Mouse (Mus musculus) midbrain, postnatal 0 days (tissue): ENCODE measurements around the gene Slc39a2. TPM values are rescaled to one million over a fixed set of nuclear protein-coding genes. Genes with fewer than 3 reads are reported as not detected.

Source experiments
- ATAC-seq: fragments of 200-750 bp; cut with Nextera tagmentation; 2 replicates; pipeline ENCODE4 v1.8.0; 2017; ENCODE audit warnings: moderate number of reproducible peaks, mild to moderate bottlenecking, moderate TSS enrichment, moderate library complexity; ENCODE audit not compliant: low FRiP score
- DNase-seq: peaks from one replicate; pipeline ENCODE4 v3.0.0-alpha.2; 2015; ENCODE audit warnings: low spot score
- H3K27ac ChIP-seq: fragments of 300-500 bp; sonication (generic); 2 replicates; pipeline ENCODE4 v1.5.1; 2014; ENCODE audit warnings: low read depth, mild to moderate bottlenecking, low read length, mixed read lengths
- H3K27me3 ChIP-seq: fragments of 300-500 bp; sonication (generic); 2 replicates; pipeline ENCODE4 v1.6.1; 2014; ENCODE audit warnings: low read length, control low read depth, mixed read lengths; ENCODE audit not compliant: insufficient read depth
- H3K36me3 ChIP-seq: fragments of 300-500 bp; sonication (generic); 2 replicates; pipeline ENCODE4 v1.6.1; 2014; ENCODE audit warnings: low read length, control low read depth, mixed read lengths; ENCODE audit not compliant: insufficient read depth
- H3K4me1 ChIP-seq: fragments of 300-500 bp; sonication (generic); 2 replicates; pipeline ENCODE4 v1.6.1; 2014; ENCODE audit warnings: mild to moderate bottlenecking, control low read depth, antibody characterized with exemption, low read length, mixed read lengths; ENCODE audit not compliant: insufficient read depth
- H3K4me2 ChIP-seq: fragments of 300-500 bp; sonication (generic); 2 replicates; pipeline ENCODE4 v1.6.1; 2014; ENCODE audit warnings: low read depth, mild to moderate bottlenecking, low read length, mixed read lengths; ENCODE audit not compliant: poor library complexity, severe bottlenecking
- H3K4me3 ChIP-seq: fragments of 300-500 bp; sonication (generic); 2 replicates; pipeline ENCODE4 v1.5.1; 2014; ENCODE audit warnings: low read depth, mild to moderate bottlenecking, low read length, moderate library complexity
- H3K9ac ChIP-seq: fragments of 300-500 bp; sonication (generic); replicated peaks from 2 replicates; pipeline ENCODE4 v1.6.1; 2014; ENCODE audit warnings: mild to moderate bottlenecking, low read length, moderate library complexity, mixed read lengths; ENCODE audit not compliant: poor library complexity, severe bottlenecking
- H3K9me3 ChIP-seq: fragments of 300-500 bp; sonication (generic); 2 replicates; pipeline ENCODE4 v1.6.1; 2016; ENCODE audit warnings: low read length, control low read depth
- CTCF ChIP-seq: IDR thresholded peaks from 2 replicates; pipeline ENCODE4 v1.5.1; 2016; ENCODE audit warnings: antibody characterized with exemption, mild to moderate bottlenecking
- WGBS: fragments of 180-500 bp; shearing (Covaris S2); extraction: QIAGEN DNeasy Blood & Tissue Kit; methylation state at CpG from one replicate; pipeline ENCODE4 v1.1.7; 2014; 5-methylcytosine and 5-hydroxymethylcytosine counted together
- polyA plus RNA-seq: library from polyadenylated mRNA; unstranded; fragments of >200 nt; fragmentation: Nextera tagmentation; extraction: Ambion mirVana; gene quantifications from 2 replicates; pipeline ENCODE4 v1.2.1, GENCODE M21; 2015
- total RNA-seq: library from RNA; depleted of rRNA; stranded (reverse); fragments of >200 nt; gene quantifications from 2 replicates; pipeline ENCODE4 v1.2.3, GENCODE M21; 2014

The Slc39a2 gene
- total and polyA plus RNA-seq, 2 experiments from 2014 or later: 0.84 to 2.7 TPM

DNA sequence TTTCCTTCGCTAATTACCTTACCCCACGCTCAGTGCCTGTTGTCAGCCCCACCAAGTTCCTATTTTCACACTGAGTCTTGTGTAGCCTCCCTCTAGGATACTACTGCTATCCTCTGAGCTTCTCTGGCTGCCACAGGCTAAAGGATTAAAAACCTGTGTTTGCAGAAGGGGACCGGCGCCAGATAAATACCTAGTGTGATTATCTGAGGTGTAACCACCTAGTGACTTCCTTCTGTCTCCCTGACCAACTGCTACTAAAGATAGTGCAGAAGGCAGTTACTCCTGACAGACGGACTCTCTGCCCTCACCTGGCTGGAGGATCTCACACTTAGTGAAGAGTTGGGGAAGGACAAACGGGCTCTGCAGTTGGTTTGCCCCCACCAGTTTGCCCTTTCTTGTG, 3.3 kb downstream of the Slc39a2 start:
- Histone ChIP-seq H3K9ac (no peak overlapping the region), H3K4me3 (no peak overlapping the region), H3K27ac (no peak overlapping the region), H3K4me2 (no peak overlapping the region), H3K4me1 (no peaks in the 10 kb centered on the region), H3K27me3 (no peaks in the 10 kb centered on the region), H3K9me3 (no peaks in the 10 kb centered on the region), H3K36me3 (peaks cover 17% of the 10 kb centered on the region)
- no peak for ATAC-seq
- DNase-seq: no peak
- TF ChIP-seq CTCF: no peak
- WGBS: 88% methylated on average over 6 of the region's 6 CpGs

DNA sequence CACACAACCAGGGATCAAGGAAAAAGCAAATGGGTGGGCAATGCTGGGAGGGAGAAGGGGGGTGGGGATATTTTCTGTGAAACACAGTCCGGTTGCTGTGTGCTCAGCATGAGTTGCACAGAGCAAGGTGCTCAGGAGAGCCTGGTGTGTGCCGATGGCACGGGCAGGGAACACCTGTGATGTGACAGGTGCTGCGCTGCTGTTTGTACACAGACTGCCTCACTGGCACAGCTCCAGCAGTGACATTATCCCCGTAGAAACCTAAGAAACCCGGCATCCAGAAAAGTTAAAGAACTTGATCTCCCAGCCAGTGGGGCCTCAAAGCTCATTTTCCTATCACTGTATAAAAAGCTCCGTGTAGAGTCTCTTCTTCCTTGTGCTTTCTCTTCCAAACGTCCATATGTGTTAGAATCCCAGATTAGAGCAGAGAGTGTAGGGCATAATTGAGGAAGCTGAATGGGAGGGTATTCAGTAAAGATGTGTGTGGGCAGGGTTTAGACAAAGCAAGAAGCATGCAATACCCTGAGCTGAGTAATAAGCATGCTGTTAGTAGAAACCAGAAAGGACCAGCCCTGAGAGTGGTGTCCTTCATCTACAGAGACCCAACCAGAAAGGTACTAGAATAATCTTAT, 4.0 kb downstream of the Slc39a2 start:
- Histone ChIP-seq H3K36me3 (peaks cover 10% of the 10 kb centered on the region), H3K9me3 (no peaks in the 10 kb centered on the region), H3K27ac (no peak overlapping the region), H3K4me2 (no peak overlapping the region), H3K4me3 (no peak overlapping the region), H3K27me3 (no peaks in the 10 kb centered on the region), H3K9ac (no peak overlapping the region), H3K4me1 (no peaks in the 10 kb centered on the region)
- 75% methylated on average over 8 of the region's 8 CpGs for WGBS
- no peak for DNase-seq
- TF ChIP-seq CTCF: no peak
- ATAC-seq: no peak

DNA sequence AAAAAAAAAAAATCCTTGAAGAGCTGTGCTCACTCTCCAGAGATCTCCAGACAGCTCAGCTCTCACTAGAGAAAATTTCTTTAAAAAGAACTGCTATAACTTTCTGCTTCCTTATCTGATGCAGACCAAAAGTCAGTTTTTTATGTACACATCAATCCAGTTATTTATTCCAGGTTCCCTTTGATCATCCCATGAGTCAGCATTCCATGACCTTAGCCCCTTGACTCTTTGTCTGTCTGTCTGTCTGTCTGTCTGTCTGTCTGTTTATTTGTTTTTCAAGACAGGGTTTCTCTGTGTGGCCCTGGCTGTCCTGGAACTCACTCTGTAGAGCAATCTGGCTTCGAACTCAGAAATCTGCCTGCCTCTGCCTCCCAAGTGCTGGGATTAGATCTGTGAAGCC, 6.7 kb downstream of the Slc39a2 start:
- Histone ChIP-seq H3K4me3 (no peak overlapping the region), H3K36me3 (peaks cover 4% of the 10 kb centered on the region), H3K9ac (no peak overlapping the region), H3K9me3 (no peaks in the 10 kb centered on the region), H3K27ac (no peak overlapping the region), H3K27me3 (no peaks in the 10 kb centered on the region), H3K4me2 (no peak overlapping the region), H3K4me1 (no peaks in the 10 kb centered on the region)
- no peak for DNase-seq
- no peak for TF ChIP-seq CTCF
- 94% methylated on average over 1 of the region's 1 CpGs for WGBS
- ATAC-seq: no peak

DNA sequence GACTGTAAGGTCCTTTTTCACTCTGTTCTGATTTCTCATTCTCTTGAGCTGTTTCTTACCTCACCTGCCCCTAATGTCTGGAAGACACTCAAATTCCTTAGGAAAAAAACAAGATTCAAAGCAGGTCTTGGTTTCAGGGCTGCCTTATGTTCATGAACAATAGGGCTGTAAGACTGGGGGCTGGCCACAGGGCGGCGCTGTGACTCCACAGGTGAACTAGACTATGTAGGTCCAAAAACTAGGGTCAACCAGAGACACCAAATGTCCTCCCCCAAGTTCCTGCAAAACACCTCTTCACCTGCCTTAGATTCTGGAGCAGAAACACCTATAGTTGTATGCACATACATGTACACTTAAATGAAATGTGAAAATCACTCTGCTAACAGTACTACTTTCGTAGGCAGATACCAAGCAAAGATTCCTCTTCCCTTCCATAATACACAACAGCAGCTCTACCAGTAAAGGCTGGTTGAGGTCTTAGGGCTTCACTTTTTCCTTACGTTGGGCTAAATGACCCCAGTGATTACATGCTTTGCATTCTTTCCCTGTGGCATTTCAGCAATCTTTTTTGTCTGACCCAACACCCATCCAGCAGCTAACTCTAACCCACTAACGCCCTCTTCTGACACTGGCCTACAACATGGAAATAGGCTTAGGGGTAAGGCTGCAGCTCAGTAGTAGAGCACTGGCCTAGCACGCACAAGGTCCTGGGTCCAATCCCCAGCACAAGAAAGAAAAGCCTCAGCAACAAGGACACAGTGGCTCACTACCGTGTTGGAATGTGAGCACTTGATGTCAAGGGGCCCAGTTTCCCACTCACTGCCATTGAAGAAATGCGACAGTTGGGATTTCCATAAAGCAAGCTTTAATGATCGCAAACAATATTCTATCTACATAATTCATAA, 10.4 kb downstream of the Slc39a2 start:
- peak; percentile 85 for DNase-seq
- ATAC-seq: peak; percentile 75
- peak; percentile 94 for TF ChIP-seq CTCF
- H3K4me3 ChIP-seq: no peak overlapping the region
- no peak overlapping the region for H3K27ac ChIP-seq
- H3K36me3 ChIP-seq: peaks cover 9% of the 10 kb centered on the region
- no peaks in the 10 kb centered on the region for H3K4me1 ChIP-seq
- H3K9ac ChIP-seq: no peak overlapping the region
- no peaks in the 10 kb centered on the region for H3K27me3 ChIP-seq
- H3K9me3 ChIP-seq: no peaks in the 10 kb centered on the region
- no peak overlapping the region for H3K4me2 ChIP-seq
- 60% methylated on average over 9 of the region's 9 CpGs for WGBS

DNA sequence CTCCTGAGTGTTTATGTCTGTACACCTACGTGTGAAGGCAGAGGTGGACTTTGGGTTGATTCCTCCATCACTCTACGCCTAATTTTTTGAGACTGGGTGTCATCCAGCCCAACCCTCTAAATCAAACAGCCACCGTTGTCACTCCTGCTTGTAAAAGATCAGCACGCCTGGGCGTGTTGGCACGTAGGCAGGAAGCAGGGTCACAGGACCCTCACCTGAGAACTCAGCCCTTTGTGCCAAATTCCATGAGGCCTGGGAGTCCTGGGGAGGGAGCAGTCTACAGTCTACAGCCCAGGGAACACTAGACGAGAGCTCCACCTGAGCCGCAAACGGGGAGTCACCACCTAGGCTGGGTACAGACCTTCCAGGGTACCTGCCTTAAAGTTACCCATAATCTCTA, 11.1 kb downstream of the Slc39a2 start:
- ATAC-seq (peak; percentile 22; the same call in 1 of the 2 replicates), DNase-seq (no peak)
- no peaks in the 10 kb centered on the region for H3K9me3 ChIP-seq
- no peaks in the 10 kb centered on the region for H3K27me3 ChIP-seq
- H3K9ac ChIP-seq: no peak overlapping the region
- no peak overlapping the region for H3K4me3 ChIP-seq
- WGBS: 96% methylated on average over 9 of the region's 9 CpGs
- no peaks in the 10 kb centered on the region for H3K4me1 ChIP-seq
- no peak for TF ChIP-seq CTCF
- H3K36me3 ChIP-seq: peaks cover 14% of the 10 kb centered on the region
- H3K4me2 ChIP-seq: no peak overlapping the region
- H3K27ac ChIP-seq: no peak overlapping the region

DNA sequence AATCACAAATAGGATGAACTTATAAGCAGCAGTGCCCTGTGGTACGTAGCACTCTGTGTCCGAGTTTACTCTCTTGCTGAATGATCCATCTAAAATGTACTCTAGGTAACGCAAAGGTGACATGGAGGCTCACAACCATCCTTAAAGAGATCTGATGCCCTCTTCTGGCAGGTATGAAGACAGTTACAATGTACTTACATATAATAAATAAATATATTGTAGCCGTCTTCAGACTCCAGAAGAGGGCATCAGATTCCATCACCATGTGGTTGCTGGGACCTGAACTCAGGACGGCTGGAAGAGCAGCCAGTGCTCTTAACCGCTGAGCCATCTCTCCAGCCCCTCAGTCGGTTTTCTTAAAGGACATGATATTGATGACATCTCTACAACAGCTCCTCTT, 12.0 kb downstream of the Slc39a2 start:
- peak; percentile 64 for TF ChIP-seq CTCF
- no peaks in the 10 kb centered on the region for H3K4me1 ChIP-seq
- no peak overlapping the region for H3K4me2 ChIP-seq
- ATAC-seq: 0 out of 2 replicates have a peak, but pooled peaks have one; percentile 21
- H3K9ac ChIP-seq: no peak overlapping the region
- no peaks in the 10 kb centered on the region for H3K9me3 ChIP-seq
- H3K27me3 ChIP-seq: no peaks in the 10 kb centered on the region
- DNase-seq: peak; percentile 33
- no peak overlapping the region for H3K27ac ChIP-seq
- H3K4me3 ChIP-seq: no peak overlapping the region
- WGBS: 64% methylated on average over 7 of the region's 7 CpGs
- peaks cover 20% of the 10 kb centered on the region for H3K36me3 ChIP-seq
